Mouse (Mus musculus) brown adipose tissue, adult 24 weeks (tissue): ENCODE data around the gene Cd5. TPM values are rescaled to one million over a fixed set of nuclear protein-coding genes. Genes with fewer than 3 reads are reported as not detected.

Experiments
- H3K27ac ChIP-seq: fragments of 200-500 bp; replicated peaks from 2 replicates; pipeline ENCODE4 v1.5.1; 2012; ENCODE audit warnings: low read depth, mild to moderate bottlenecking, low read length
- H3K4me1 ChIP-seq: fragments of 200-500 bp; 2 replicates; pipeline ENCODE4 v1.6.1; 2012; ENCODE audit warnings: low read length, mixed read lengths; ENCODE audit not compliant: control insufficient read depth, insufficient read depth, insufficient read length
- H3K4me3 ChIP-seq: fragments of 200-500 bp; 2 replicates; pipeline ENCODE4 v1.5.1; 2012; ENCODE audit warnings: low read depth, mild to moderate bottlenecking, low read length, moderate library complexity; ENCODE audit not compliant: insufficient read depth
- polyA plus RNA-seq: library from polyadenylated mRNA; stranded (reverse); fragments of >200 nt; gene quantifications from 2 replicates; pipeline ENCODE4 v1.2.4, GENCODE M21; 2012; ENCODE audit not compliant: missing spikeins, insufficient read depth, insufficient read length

The Cd5 gene
- polyA plus RNA-seq, 1 experiment: not detected

DNA sequence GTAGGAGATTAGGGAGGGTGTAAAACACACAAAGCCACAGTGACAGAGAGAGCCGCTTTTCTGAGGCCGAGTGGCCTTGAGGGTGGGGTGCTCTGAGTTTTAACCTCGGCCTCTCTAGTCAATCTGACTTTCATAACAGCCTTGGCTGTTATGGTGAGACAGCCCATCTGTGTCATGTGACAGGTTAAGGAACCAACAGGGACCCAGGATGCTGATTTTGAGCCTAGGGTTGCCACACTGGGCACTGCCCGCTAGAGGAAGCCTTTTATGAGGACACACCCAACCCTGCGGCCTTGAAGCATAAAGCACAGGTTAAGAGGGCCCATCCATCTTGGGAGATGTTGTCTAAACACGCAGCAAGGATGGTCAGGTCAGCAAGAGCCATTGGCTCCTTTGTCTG is 8.9 kb upstream of the Cd5 start:
- Histone ChIP-seq H3K4me1 (no peaks in the 10 kb centered on the region), H3K4me3 (no peak overlapping the region), H3K27ac (no peak overlapping the region)

DNA sequence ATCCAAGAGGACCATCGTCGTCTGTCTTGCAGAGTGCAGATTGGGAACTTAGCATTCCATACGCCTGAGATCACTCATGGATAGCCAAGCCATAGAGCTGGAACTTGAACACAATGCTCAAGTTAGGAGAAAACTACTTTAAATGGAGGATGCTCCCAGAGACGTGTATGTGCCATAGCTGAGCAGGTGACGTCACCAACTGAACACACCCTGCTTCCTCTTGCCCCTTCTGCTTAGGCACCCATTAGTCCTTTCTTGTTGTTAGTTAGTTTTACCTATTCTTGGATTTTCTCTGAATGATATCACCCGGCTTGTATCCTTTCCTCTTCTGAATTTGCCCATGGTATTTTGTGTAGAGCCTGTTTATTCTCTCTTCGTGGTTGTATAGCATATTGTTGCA is 8.4 kb upstream of the Cd5 start:
- Histone ChIP-seq H3K4me1 (no peaks in the 10 kb centered on the region), H3K4me3 (no peak overlapping the region), H3K27ac (no peak overlapping the region)

DNA sequence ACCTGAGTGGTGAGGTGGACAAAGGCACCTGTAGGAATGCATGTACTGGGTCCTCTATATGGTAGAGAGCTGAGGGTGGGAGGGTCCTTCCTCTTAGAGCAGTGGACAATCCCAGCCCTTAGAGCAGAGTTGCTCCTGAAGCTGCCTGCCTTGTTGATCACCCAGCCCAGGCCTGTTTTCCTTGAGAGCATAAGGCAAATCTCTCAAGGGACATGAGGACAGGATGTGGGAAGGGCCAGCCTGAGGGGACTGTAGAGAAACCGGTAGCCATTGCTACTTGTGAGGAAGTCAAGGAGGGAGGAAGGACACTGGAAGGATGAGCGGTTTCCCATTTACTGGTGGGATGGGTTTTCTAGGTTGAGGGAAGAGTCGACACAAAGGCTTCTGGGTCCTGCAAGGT is 3.8 kb upstream of the Cd5 start:
- no peak overlapping the region for H3K27ac ChIP-seq
- H3K4me1 ChIP-seq: no peaks in the 10 kb centered on the region
- no peak overlapping the region for H3K4me3 ChIP-seq

DNA sequence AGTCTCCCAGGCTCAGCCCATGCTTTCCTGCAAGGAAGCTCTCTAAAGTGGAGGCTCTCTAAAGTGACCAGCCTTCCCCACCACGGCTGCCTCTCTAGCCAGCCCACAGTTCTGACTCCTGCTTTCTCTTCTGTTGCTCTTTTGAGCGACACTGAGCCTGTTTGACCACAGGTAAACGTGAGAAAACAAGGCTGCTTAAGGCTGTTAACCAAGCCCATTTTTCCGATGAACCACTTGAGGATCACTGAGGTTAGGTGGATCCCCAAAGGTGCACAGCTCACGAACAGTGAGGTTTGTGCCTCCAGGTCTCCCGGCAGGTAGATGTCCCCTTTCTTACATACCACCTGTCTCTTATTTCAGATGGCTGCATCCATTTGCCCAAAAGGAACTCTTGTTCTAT is 3.3 kb upstream of the Cd5 start:
- Histone ChIP-seq H3K27ac (no peak overlapping the region), H3K4me1 (no peaks in the 10 kb centered on the region), H3K4me3 (no peak overlapping the region)

DNA sequence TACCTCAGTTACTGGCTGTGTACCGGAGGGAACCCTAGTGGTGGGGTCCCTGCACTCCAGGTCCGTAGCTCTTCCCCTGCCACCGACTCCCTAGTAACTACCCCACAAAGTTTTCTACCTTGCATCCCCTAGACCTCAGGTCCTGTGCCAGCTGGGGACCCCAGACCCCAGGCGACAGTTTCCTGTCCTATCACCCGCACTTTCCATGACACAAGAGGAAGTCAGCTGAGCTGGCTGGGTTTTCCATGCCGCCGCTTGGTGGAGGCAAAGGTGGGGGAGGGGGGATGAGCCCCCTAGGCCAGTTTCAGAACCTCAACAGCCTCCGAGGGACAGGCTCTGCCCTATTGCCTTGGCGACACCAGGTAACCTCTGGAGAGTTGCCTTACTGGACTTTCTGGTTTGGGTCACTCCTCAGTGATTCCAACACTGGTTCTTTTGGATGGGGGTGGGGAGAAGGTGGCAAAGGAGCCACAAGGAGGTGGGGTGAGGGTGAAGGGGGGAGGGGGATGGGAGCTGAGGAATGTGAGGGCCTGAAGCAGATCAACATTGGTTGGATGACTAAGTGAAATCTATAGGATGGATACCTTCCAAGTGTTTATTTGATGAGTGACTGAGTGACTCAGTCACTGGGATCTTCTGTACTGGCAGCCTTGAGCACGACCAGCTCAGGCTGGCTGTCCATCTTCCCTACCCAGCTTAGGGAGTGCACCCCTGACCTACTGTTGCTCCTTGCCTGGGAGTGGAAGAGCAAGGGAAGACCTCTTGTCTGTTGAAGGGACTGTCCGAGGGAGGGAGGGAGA is 2.0 kb upstream of the Cd5 start:
- no peaks in the 10 kb centered on the region for H3K4me1 ChIP-seq
- no peak overlapping the region for H3K27ac ChIP-seq
- no peak overlapping the region for H3K4me3 ChIP-seq

DNA sequence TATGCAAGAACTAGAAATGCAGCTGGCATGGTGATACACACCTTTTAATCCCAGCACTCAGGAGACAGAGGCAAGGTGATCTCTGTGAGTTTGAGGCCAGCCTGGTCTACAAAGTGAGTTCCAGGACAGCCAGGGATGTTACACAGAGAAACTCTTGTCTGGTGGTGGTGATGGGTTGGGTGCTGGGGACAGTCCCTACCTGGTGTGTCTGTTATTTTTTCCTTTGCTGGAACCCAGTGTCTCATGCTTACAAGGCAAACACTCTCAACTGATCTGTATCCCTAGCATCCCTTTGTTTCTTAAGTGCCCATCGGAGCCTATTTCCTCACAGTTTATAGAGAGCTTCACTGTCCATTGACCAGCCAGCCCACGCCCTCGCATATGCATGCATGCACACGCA is 1.1 kb upstream of the Cd5 start:
- Histone ChIP-seq H3K4me1 (no peaks in the 10 kb centered on the region), H3K4me3 (no peak overlapping the region), H3K27ac (no peak overlapping the region)

DNA sequence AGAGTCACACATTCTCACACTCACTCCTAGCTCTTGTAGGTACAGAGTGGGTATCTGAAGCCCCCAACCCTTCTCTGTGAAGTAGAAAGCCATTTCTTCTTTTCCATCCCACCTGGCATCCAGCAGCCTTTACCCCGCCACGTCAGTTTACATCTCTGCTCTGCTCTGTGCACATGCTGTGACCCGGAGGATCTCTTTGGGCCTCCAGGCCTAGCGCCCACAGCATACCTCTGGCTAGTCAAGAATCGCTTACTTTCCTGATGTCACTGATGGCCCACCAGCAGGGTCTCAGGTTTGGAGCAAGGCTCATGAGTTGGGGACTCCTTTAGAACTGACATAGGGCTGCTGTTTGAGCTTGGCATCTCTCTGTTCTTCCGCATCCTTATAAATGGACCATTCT is 764 bp downstream of the Cd5 start:
- Histone ChIP-seq H3K4me1 (no peaks in the 10 kb centered on the region), H3K4me3 (no peak overlapping the region), H3K27ac (no peak overlapping the region)

DNA sequence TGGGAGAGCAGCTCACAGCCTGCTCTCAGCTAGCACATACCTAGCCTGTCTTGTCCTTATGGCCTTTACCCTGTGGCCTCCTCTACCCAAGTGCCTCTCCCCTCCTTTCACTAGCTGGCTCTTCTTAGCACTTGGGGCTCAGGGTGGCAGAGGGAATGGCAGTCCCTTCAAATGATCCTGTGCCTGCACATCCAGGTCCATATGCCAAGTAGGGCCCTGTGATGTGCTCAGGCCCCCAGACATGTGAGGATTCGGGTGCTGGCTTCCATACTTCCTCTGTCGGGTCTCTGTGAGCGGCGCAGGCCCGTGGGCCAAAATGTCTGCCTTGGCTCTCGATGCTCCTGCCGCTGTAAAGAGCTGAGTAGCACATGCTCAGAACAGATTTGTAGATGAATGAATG is 2.9 kb downstream of the Cd5 start:
- Histone ChIP-seq H3K4me3 (no peak overlapping the region), H3K4me1 (no peaks in the 10 kb centered on the region)

DNA sequence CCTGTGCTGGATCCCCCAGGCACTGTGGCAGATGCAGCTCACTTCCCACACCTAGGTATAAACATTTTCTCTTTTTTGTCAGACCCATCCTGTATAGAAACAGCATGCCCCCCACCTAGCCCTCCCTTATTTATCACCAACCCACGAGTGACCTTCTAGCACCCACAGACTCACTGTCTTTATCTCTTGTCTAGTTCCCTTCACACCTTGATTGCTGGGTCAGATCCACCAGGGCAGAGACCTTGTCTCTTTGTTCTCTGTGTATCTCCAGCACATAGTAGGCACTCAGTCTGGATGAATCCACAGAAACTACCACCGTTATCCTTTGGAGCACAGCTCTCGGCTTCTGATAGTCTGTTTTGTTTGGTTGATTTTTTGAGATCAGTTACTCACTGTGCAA is 3.7 kb downstream of the Cd5 start:
- Histone ChIP-seq H3K4me1 (no peaks in the 10 kb centered on the region), H3K4me3 (no peak overlapping the region), H3K27ac (no peak overlapping the region)

More for the DNA sequence above, 2.9 kb downstream of the Cd5 start:
- H3K27ac ChIP-seq: no peak overlapping the region

DNA sequence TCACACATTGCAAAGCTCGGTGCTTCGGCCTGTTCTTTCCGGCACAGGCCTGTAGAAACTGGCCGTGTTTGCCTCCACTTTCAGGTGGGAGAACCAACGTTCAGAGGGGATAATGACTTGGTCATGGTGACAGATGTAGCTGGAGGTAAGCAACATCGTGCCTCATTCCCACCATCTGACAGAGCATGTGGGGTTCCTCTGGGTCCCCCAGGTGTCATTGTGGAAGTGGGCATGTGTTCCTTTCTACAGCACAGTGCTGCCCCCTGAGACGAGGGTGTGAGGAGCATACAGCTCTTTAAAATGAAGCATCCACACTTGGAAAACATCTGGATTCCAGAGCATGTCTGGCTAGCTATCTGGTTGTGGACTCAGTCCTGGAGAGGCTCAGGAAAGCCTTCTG is 4.2 kb downstream of the Cd5 start:
- Histone ChIP-seq H3K27ac (no peak overlapping the region), H3K4me1 (no peaks in the 10 kb centered on the region), H3K4me3 (no peak overlapping the region)

DNA sequence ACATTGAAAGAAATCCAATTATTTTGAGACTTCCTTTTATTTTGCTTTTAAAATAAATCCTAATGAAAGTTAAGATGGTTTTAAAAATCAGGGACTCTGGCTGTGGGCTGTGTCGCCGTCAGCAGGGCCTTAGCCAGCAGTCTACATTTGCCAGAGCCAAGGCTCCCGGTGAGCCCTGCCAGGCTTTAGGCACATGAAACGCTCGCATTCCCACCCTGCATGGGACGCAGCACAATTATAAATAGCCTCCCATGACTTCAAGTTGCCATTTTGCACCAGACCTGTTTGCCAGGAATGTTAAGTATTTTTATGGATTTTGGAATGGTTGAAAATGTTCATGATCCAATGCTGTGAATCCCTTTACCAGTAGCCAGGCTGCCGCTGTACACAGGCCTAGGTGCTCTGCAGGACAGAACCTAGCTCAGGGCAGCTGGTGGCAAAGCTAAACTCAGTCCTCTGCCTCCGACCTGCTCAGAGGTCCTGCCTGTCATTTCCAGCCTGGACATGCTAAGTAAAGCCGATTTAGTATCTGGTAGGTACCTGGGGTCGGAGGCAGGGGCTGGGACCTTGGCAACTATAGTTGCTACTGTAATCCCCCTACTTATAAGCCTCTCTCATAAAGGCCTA is 5.2 kb downstream of the Cd5 start:
- H3K27ac ChIP-seq: no peak overlapping the region
- H3K4me3 ChIP-seq: no peak overlapping the region
- no peaks in the 10 kb centered on the region for H3K4me1 ChIP-seq

DNA sequence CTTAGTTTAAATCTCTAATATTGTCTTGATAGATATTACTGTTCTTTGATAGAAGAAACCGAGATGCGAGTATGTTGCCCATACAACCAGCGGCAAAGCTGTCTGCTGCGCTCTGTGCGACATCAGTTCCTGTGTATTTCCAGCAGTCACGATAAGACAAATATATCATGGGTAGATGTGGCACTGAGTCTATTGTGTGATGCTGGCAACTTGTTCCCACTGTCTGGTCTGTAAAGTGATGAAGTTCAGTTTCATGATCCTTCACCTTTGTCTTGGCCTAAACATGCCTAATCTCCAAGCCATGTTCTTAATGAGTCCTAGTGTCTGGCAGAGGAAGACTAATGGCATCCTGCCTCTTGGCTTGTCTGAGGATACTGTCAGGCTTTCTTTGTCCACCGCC is 6.1 kb downstream of the Cd5 start:
- Histone ChIP-seq H3K4me1 (no peaks in the 10 kb centered on the region), H3K4me3 (no peak overlapping the region), H3K27ac (no peak overlapping the region)

DNA sequence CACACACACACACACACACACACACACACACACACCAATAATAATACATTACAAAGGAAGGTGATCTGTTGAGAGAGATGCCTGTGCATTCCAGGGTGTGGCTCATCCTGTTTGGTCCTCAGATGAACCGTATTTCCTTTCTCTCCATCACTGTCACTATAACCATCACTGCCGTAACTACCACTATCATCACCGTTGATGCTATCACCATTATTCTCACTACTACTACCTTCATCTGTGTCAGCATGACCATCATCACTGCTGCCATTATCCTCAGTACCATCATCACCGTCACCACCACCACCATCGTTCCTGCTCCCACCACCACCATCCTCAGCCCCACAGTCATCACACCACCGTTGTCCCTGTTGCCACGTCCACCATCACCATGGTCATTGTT is 6.8 kb downstream of the Cd5 start:
- no peak overlapping the region for H3K4me3 ChIP-seq
- H3K27ac ChIP-seq: no peak overlapping the region
- no peaks in the 10 kb centered on the region for H3K4me1 ChIP-seq

DNA sequence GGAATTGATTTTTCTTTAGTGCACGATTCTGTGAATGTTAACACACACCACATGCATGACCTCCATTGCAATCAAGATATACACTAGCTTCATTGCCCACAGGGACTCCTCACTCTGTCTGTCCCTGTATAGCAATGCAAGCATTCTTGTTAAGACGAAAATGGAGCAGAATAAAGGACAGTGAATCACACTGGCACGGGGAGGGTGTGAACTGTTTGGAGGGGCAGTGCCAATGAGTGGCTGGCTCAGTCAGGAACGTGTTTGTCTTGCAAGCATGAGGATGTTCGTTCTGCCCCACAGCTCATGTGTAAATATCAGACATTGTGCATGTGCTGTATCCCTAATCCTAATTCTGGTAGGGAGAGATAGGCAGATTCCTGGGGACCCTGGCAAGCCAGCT is 8.3 kb downstream of the Cd5 start:
- H3K27ac ChIP-seq: no peak overlapping the region
- no peaks in the 10 kb centered on the region for H3K4me1 ChIP-seq
- H3K4me3 ChIP-seq: no peak overlapping the region

DNA sequence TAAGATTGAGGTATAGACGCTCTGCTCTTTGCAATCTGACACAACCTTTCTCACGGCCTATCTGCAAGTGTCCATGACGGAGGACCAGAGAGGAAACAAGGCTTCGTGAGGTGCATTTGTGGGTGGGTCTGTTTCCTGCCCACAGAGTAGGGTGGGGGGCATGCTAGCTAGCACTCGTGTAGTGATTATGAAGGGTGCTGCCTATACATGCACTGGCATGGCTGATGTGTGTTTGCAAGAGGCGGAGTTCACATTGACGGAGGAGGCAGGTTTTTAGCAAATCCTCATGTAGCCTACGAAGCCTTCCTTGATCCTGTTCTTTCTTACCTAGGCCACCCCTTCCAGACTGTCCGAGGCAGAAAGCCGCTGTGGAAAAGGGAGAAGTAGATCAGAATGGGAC is 8.9 kb downstream of the Cd5 start:
- no peak overlapping the region for H3K4me3 ChIP-seq
- no peaks in the 10 kb centered on the region for H3K4me1 ChIP-seq
- H3K27ac ChIP-seq: no peak overlapping the region

DNA sequence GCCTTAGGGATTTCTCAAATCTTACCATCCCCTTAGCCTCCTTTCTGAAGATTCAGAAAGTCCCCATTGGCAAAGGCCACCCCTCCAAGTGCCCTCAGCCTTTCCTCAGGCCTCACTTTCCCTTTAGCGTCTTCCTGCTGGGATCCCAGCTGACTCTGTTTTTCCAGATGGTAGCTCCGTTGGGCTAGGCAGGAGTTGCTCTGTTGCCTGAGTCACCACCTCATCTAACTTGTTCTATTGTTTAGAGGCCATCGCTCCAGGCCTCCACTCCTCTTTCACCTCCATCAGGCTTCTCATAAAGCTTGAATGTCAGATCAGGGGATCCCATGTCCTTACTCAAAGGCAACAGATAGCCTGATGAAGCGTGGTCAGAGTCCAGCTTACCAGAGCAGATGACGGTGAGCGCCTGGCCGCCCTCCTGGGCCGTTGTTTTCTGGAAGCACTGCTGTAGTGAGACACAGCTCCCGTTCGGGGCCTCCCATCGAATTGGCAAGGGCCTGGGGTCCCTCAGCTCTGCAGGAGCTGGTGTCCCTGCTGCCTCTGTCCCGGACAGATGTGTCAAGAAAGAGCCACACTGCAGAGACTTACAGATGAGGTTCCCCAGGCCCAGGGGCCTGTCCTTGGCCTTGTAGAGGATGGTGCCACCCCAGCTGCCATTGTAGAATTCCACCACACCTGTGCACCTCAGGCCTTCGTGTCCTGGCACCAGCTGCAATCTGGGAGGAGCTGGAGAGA is 14.0 kb downstream of the Cd5 start:
- Histone ChIP-seq H3K27ac (no peak overlapping the region), H3K4me1 (no peaks in the 10 kb centered on the region)

More for the DNA sequence above, 14.0 kb downstream of the Cd5 start:
- H3K4me3 ChIP-seq: no peak overlapping the region
